Mouse (Mus musculus) embryo, embryonic 11 days (tissue): ENCODE measurements around the gene Dtnb.
A peak's percentile ranks its signal among the peaks of the same experiment; 100 is the strongest.

ENCODE experiments used
- DNase-seq: peaks from one replicate; pipeline ENCODE4 v3.0.0-alpha.2; 2015

Dtnb gene

GRCm38 (mm10) chr12:3737009-3737408, 164.8 kb downstream of the Dtnb start:
- no peak for DNase-seq

DNA sequence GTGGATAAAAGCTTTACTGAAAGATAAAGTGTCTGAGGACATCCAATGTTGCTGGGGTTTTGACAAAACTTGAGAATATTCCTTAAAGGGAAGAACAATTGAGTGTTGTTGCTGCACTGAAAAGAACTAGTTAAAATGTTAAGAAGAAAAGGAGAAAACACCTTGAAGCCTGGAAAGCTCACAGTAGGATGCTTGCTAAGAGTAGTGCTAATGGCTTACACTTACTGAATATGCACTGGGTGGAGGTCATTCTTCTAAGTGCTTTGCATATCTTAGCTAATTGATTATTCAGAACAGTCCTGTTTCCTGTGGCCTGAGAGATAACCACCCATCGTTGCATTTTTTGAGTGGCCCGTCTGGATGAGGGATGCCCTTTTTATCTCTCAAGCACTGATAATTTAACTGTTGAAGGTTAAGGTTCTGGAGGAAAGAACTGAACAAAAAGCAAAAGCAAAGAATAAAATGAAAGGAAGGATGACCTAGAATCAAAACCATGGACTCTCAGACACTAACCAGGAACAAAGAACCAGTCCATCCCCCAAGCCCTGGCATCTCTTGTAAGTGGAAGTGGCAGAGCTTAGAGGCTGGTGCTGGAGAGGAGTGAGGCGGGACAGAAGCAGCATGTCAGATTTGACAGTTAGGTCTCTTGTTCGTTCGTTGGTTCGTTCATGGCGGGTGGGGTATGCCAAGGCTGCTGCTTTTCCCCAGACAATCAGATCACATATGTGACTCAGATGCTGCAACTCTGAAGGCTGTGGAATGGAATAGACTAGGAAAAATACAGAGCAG, 166.8 kb downstream of the Dtnb start:
- DNase-seq = no peak

- no peak for DNase-seq
Observed at GRCm38 (mm10) chr12:3739749-3740704, 167.8 kb downstream of the Dtnb start.

GRCm38 (mm10) chr12:3740705-3741081, 168.5 kb downstream of the Dtnb start:
- DNase-seq = no peak

- no peak for DNase-seq
Observed at GRCm38 (mm10) chr12:3745432-3746105, 173.4 kb downstream of the Dtnb start.

- DNase-seq = no peak
Observed at GRCm38 (mm10) chr12:3746369-3746768, 174.2 kb downstream of the Dtnb start.

DNA sequence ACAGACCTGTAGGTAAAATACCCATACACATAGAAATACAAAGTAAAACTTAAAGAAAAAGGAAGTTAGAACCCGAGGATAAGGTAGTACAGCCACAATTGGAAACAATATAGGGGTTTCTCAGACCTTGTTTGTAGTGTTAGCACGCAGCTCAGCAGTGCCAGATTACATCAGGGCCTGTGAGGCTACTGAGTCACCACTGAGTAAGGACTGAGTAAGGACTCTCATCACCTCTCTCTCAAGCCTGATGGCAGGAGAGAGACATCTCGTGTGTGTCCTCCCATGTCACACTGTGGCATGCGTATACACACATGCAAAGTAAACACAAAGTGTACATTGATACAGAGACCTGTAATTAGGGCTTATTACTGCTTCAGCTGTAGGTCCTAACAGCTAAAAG, 175.4 kb downstream of the Dtnb start:
- no peak for DNase-seq

GRCm38 (mm10) chr12:3755522-3755921, 183.3 kb downstream of the Dtnb start:
- no peak for DNase-seq

DNA sequence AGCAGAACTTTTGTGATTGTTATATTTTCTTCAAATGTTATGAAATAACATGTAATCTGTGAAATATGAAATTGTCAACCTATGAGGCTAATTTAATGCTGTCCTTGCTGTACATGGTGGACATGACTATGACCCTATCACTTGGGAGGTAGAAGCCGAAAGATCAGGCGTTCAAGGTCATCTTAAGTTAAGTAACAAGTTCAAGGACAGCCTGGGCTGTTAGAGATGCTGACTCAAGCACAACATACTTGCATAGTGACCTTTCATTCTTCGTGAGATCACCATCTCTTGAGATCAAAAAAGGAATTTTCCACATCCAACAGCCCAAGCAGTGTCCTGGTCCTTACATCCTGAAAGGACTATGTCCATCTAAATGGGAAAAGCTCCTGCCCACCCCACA, 184.0 kb downstream of the Dtnb start:
- no peak for DNase-seq

DNA sequence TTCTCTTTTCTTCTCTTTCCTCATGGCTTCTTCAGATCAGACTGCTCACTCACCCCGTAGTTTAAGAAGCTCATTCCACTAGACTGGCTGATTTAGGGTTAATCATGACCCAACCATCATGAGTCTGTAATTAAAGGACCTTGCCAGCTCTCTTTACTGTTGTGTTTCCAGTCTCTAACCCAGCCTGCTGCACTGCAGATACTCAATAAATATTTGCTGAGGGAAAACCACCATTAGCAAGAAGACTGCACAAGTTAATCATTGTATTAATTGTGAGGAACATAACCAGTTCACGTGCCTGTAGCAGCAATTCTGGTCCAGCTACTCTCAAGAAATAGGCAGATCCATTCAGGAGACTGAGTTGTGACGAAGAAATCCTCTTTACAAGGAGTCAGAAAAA, 185.9 kb downstream of the Dtnb start:
- DNase-seq = no peak

DNA sequence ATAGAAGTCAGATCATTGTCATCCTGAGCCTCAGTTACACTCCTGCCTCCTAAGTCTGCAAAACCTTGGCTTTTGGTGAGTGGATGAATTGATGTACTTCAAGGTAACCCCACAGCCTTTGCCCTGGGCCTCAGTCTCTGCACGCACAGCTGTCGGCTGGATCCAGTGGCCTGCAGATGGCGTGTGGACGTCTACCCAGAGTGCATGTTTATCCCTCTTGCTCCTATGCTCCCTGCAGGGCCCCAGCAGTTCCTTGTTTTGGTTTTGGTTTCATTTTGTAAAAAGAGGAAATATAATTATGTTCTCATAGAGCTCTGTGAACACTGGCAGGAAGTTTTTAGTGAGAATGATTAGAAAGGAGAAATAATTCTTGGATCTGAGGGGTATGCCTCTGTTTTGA, 187.2 kb downstream of the Dtnb start:
- peak; percentile 25 for DNase-seq

DNA sequence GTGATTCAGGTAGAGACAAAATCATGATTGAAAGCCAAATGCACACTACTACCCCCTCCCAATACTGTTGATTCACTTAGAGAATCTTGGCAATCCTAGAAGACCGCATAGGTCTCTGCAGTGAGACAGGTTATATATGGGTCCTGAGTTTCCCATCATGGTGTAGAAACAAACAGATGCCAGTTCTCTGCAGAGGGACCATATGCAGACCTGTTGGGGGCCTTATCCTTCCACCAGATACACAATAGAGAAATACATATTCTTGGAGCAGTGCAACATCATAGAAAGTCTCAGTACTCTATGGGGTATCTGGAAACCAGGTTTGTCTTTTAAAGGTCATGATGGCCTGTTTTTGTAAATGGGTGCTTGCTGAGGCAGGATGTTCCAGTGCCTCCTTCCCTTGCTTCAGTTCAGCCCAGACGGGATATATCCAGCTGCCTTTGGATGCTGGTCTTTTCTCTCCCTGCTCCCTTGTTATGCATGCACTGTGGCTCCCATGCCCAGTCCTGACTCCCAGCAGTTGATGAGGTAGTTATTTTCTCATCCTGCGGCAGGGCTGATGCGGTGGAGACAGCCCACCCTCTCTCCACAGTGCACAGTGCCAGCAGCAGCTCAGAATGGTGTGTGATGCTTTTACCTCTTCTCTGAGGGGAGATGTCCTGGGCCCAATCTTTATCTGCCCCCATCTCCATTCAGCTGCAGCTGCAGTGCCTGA, 188.9 kb downstream of the Dtnb start:
- DNase-seq = no peak

DNA sequence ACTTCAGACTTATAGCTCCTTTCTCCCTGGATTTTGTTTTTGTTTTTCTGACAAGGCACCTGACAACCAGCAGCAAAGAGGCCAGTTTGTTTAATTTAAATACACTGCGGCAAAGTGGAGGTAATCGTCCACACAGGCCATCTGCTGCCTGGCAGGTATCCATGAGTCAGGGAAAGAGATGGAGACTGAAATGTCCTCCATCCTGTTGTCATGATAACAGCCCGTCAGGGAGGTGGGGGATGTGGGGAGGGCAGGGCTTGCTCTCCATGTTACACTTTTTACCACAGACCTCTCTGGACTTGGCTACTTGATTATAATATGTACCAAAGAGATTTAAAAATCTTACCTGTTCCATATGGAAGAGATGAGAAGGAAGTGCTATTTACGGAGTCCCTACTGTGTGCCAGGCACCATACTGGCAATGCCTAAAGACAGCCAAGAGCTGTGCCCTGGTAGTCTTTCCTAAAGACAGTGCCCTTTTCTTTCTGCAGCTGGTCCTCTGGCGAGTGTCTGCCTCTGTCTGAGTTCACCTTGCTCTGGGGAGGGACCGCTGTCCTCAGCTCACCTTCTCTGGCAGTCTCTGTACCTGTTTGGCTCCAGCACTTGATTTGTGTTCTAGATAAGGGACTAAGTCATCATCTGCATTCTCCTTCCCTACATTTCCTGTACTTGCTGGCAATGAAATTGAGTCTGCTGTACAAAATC, 189.6 kb downstream of the Dtnb start:
- DNase-seq = no peak

DNA sequence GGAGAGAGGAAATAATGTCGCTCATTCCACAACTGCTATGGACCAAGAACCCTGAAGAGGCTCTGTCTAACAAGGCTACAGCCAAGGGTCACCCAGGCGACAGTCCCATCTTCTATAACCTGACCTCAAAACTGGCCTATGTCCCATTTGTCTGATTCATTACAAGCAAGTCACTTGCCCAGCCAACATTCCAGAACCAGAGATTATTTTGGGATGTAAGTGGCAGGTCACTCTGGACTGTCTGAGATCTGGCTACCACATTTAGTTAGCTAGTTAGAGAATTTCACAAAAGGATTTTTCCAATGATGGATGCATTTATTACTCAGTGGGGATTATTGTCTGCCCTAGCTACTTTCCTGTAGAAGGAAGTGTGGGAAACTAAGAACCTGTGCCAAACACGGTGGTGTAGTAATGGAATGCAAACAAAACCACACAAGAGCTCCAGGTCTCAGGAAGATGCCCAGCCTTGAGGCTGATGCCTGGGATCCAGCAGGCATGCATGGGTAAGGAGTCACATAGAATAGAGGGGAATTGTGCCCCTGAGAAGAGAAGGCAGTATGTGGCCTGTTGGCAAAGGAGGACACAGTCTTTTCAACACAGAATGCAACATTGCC, 192.1 kb downstream of the Dtnb start:
- no peak for DNase-seq

GRCm38 (mm10) chr12:3767360-3767759, 195.2 kb downstream of the Dtnb start:
- DNase-seq = no peak

DNA sequence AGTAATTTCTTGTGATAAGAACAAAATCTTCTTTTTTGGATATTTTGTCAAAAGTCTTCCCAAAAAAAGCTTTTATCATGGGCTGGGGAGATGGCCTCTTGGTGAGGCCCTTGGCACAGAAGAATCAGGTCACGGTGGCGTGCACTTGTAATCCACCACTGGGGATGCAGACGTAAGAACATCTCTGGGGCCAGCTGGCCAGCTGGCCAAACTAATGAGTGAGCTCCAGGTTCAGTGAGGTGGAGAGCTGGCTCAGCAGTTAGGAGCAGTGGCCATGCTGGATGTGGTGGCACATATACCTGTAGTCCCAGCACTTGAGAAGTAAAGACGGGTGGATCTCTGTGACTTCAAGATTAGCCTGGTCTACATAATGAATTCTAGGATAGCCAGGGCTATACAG, 196.2 kb downstream of the Dtnb start:
- DNase-seq = no peak

DNA sequence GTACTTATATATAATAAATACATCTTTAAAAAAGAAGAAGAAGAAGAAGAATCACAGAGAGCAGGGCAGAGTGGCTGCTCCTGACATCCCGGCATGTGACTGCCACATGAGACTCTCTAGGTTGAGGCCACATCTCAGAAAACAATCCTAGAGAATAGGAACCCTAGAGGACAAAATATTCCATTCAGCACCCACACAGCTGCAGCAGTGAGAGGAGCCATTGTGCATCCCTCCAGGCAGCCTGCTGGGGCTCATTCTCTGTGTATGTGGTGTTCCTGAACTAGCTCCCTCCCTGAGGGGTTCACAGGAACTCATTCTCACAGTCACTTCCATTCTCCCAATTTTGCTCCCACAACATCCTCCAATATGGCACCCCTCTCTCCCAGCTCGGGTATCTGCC, 198.4 kb downstream of the Dtnb start:
- DNase-seq = no peak

DNA sequence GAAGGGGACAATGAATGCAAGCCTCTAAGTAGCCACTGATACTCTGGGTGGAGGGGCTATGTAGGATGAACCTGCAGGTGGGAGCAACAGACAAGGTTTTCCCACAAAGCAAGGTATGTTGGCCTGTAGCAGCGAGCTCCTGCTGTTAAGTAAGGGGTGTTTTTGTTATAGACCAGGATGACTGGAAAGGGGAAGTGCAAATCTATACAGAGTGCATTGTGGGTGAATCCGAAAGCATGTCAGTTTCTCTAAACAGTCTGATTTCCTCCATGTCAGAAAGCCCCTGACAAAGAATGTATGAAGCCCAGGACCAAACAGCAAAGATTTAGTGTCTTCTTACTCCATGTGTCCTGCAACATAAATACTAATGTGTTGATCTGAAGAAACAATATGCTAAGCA, 198.9 kb downstream of the Dtnb start:
- no peak for DNase-seq

- no peak for DNase-seq
Observed at GRCm38 (mm10) chr12:3773643-3774042, 201.5 kb downstream of the Dtnb start.

DNA sequence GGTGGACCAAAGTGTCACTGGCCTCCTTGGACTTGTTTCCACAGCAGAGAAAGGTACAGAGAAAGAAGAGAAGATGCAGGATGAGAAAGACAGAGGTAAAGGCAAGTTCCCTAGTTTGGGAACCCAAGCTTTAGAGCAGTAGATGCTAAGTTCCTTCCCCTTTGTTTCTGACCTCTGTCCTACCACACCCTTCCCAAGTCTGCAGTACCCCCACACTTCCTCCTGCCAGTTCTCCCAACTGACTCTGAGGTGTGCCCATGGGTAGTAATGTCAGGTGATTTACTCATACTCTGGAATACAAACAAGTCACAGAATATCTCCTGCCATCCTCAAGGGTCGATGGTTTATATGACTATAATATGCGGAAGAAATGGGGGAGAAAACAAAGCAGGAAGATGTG, 203.8 kb downstream of the Dtnb start:
- no peak for DNase-seq

DNA sequence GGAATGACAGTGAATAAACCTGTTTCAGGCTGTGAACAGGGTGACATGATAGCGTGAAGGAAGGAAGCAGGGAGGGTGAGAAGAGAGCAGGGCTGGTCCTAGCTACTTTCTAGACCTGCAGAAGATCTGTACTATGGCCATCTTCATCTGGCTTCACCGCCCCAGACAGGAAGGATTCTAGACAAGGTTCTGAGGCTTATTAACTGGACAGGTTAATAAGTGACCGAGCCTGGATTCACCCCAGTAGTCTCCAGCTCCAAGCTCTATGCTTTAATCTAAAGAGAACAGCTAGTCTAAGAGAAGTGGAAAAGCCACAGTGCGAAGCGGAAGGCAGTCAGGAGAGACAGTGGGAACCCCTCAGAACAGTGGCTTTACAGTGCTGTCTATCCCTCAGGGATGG, 205.5 kb downstream of the Dtnb start:
- no peak for DNase-seq

GRCm38 (mm10) chr12:3778286-3778685, 206.1 kb downstream of the Dtnb start:
- DNase-seq = no peak
